Mouse (Mus musculus) brain, embryonic 14.5 days (tissue): ENCODE data around the gene Zfp146.
"Not testable (repeated sequence)": the region's sequence is repeated elsewhere in the genome, so short reads cannot be mapped to it uniquely, and the experiment has no call there.

ENCODE experiments used
- CTCF ChIP-seq: fragments of 200-500 bp; IDR thresholded peaks from 2 replicates; pipeline ENCODE4 v1.5.1; 2012; ENCODE audit warnings: inconsistent platforms, mild to moderate bottlenecking, moderate library complexity, borderline replicate concordance; ENCODE audit not compliant: insufficient read depth, insufficient read length; ENCODE audit errors: extremely low read depth
- POLR2A ChIP-seq: fragments of 200-500 bp; IDR thresholded peaks from 2 replicates; pipeline ENCODE4 v1.6.1; 2012; ENCODE audit warnings: mild to moderate bottlenecking, inconsistent platforms, borderline replicate concordance; ENCODE audit not compliant: poor library complexity, insufficient read depth, insufficient read length, severe bottlenecking; ENCODE audit errors: extremely low read depth

- not testable (repeated sequence) for TF ChIP-seq CTCF, POLR2A
These were observed 13.6 kb upstream of the Zfp146 start for GRCm38 (mm10) chr7:30183189-30183588.
